Mouse (Mus musculus) spleen, adult 2 months (tissue): ENCODE results near the gene Tmie.

Experiments used
- CTCF ChIP-seq: fragments of 200-500 bp; IDR thresholded peaks from 2 replicates; pipeline ENCODE4 v1.5.1; 2011; ENCODE audit warnings: mild to moderate bottlenecking, inconsistent platforms; ENCODE audit not compliant: insufficient read depth, insufficient read length, insufficient replicate concordance; ENCODE audit errors: extremely low read depth
- POLR2A ChIP-seq: fragments of 200-500 bp; IDR thresholded peaks from 2 replicates; pipeline ENCODE4 v1.6.1; 2011; ENCODE audit warnings: low read depth, low read length, inconsistent platforms

GRCm38 (mm10) chr9:110877353-110877752 lies 2.6 kb downstream of the Tmie start:
- TF ChIP-seq CTCF (no peak), POLR2A (no peak)
